Mouse (Mus musculus) neural tube, embryonic 14.5 days (tissue): ENCODE data around the gene Rab4b. TPM values are rescaled to one million over a fixed set of nuclear protein-coding genes. Genes with fewer than 3 reads are reported as not detected.

Experiments
- ATAC-seq: fragments of 200-750 bp; cut with Nextera tagmentation; 2 replicates; pipeline ENCODE4 v1.8.0; 2017; ENCODE audit warnings: low read depth, mild to moderate bottlenecking, moderate TSS enrichment, moderate library complexity
- H3K27ac ChIP-seq: fragments of 300-500 bp; sonication (generic); 2 replicates; pipeline ENCODE4 v1.5.1; 2014; ENCODE audit warnings: low read depth, mild to moderate bottlenecking, control low read depth, low read length, moderate library complexity, mixed read lengths
- H3K27me3 ChIP-seq: fragments of 300-500 bp; sonication (generic); 2 replicates; pipeline ENCODE4 v1.6.1; 2014; ENCODE audit warnings: low read length; ENCODE audit not compliant: control insufficient read depth, insufficient read depth
- H3K36me3 ChIP-seq: fragments of 300-500 bp; sonication (generic); 2 replicates; pipeline ENCODE4 v1.6.1; 2014; ENCODE audit warnings: low read length, mixed read lengths; ENCODE audit not compliant: control insufficient read depth, insufficient read depth
- H3K4me1 ChIP-seq: fragments of 300-500 bp; sonication (generic); 2 replicates; pipeline ENCODE4 v1.6.1; 2014; ENCODE audit warnings: low read length; ENCODE audit not compliant: control insufficient read depth, insufficient read depth
- H3K4me2 ChIP-seq: fragments of 300-500 bp; sonication (generic); 2 replicates; pipeline ENCODE4 v1.6.1; 2014; ENCODE audit warnings: mild to moderate bottlenecking, low read depth, low read length, control low read depth
- H3K4me3 ChIP-seq: fragments of 300-500 bp; sonication (generic); 2 replicates; pipeline ENCODE4 v1.5.1; 2014; ENCODE audit warnings: low read depth, low read length, control low read depth, mixed read lengths
- H3K9ac ChIP-seq: fragments of 300-500 bp; sonication (generic); replicated peaks from 2 replicates; pipeline ENCODE4 v1.6.1; 2014; ENCODE audit warnings: low read depth, mild to moderate bottlenecking, control low read depth, low read length, mixed read lengths
- H3K9me3 ChIP-seq: fragments of 300-500 bp; sonication (generic); 2 replicates; pipeline ENCODE4 v1.6.1; 2016; ENCODE audit warnings: low read length; ENCODE audit not compliant: control insufficient read depth
- WGBS: fragments of 180-500 bp; shearing (Covaris S2); extraction: QIAGEN DNeasy Blood & Tissue Kit; methylation state at CpG from one replicate; pipeline ENCODE4 v1.1.7; 2014; 5-methylcytosine and 5-hydroxymethylcytosine counted together
- polyA plus RNA-seq: library from polyadenylated mRNA; unstranded; fragments of >200 nt; fragmentation: Nextera tagmentation; extraction: Ambion mirVana; gene quantifications from 2 replicates; pipeline ENCODE4 v1.2.1, GENCODE M21; 2014

Rab4b gene
- polyA plus RNA-seq, 1 experiment from 2014 or later, result 100.0 TPM

DNA sequence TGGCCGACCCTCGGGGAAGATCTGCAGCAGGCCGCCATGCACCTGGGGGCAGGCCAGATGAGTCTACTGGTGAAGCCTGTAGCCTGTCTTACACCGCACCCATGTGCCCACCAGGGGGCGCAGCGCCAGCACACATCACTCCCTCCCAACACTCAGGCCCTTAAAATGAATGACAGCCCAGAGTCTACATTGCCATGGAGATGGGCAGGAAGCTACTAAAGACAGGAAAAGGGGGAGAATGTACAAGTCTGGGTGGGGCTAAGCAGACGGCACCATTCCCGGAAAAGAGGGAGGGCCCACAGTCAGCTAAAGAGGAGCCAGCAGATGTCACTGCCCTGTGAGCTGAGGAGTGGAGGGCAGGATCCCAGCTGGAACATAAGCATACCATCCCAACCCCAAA is 18.8 kb downstream of the Rab4b start:
- Histone ChIP-seq H3K36me3 (peaks cover 29% of the 10 kb centered on the region), H3K4me3 (no peak overlapping the region), H3K9me3 (no peaks in the 10 kb centered on the region), H3K4me2 (no peak overlapping the region), H3K9ac (no peak overlapping the region), H3K4me1 (peaks cover 48% of the 10 kb centered on the region), H3K27me3 (no peaks in the 10 kb centered on the region), H3K27ac (no peak overlapping the region; the same call in 1 of the 2 replicates)
- peak; percentile 93 for ATAC-seq
- WGBS, result 12% methylated on average over 8 of the region's 8 CpGs

DNA sequence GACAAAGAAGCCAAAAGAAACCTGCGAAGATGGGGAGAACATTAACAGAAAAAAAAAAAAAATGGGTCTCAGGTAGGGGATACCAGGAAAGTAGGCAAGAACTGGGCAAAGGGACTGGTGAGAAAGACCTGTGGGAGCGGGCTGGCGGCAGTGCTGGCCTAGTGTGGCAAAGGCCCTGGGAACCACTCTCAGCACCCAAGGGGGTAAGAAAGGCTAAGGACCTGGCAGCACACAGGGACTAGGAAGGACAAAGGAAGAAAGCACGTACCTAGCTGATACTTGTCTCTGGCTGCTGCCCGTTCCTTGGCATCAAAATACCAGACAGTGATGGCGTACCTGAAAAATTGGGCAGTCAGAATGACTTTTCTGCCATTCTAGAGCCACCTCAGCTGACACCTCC is 19.4 kb downstream of the Rab4b start:
- no peak for ATAC-seq
- Histone ChIP-seq H3K4me1 (peaks cover 42% of the 10 kb centered on the region), H3K4me3 (no peak overlapping the region), H3K9me3 (no peaks in the 10 kb centered on the region), H3K27ac (no peak overlapping the region), H3K9ac (no peak overlapping the region), H3K36me3 (peaks cover 29% of the 10 kb centered on the region), H3K27me3 (no peaks in the 10 kb centered on the region), H3K4me2 (no peak overlapping the region)
- WGBS, result 97% methylated on average over 6 of the region's 6 CpGs

DNA sequence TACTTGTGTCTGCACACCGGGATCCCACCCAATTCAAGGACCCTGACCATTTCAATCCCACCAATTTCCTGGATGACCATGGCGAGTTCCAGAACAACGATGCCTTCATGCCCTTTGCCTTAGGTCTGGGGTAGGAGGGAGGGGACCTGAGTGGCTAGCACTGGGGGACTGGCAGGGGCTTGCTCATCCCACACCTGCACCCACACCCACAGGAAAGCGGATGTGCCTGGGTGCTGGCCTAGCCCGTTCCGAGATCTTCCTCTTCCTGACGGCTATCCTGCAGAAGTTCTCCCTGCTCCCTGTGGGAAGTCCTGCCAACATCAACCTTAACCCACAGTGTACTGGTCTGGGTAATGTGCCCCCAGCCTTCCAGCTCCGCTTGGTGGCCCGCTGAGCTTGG is 20.5 kb downstream of the Rab4b start:
- H3K9me3 ChIP-seq, result no peaks in the 10 kb centered on the region
- peaks cover 31% of the 10 kb centered on the region for H3K4me1 ChIP-seq
- no peak overlapping the region for H3K9ac ChIP-seq
- H3K36me3 ChIP-seq, result peaks cover 29% of the 10 kb centered on the region
- no peaks in the 10 kb centered on the region for H3K27me3 ChIP-seq
- WGBS, result 92% methylated on average over 9 of the region's 9 CpGs
- no peak overlapping the region for H3K27ac ChIP-seq
- H3K4me3 ChIP-seq, result no peak overlapping the region
- H3K4me2 ChIP-seq, result no peak overlapping the region
- ATAC-seq, result no peak

DNA sequence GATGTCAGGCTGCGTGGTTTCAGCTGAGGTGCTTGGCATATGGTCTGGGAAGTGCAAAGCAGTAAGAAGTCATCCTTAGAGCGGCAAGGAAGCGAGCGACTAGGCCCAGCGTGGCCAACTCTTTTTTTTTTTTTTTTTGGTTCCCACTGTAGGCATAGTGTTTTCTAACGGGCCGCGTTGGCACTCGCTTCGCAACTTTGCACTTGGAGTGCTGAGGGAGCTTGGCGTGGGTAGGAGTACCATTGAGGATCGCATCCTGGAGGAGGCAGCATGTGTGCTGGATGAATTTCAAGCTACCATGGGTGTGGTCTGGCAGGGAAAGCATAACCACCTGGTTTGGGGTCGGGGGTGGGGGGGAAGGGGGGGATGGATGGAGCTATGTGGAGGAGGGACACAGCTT is 22.7 kb downstream of the Rab4b start:
- Histone ChIP-seq H3K27me3 (no peaks in the 10 kb centered on the region), H3K4me3 (no peak overlapping the region), H3K36me3 (peaks cover 27% of the 10 kb centered on the region), H3K4me2 (no peak overlapping the region), H3K9ac (no peak overlapping the region), H3K4me1 (peaks cover 11% of the 10 kb centered on the region; the same call in 1 of the 2 replicates), H3K9me3 (no peaks in the 10 kb centered on the region), H3K27ac (no peak overlapping the region)
- ATAC-seq, result no peak
- WGBS, result 85% methylated on average over 13 of the region's 13 CpGs

DNA sequence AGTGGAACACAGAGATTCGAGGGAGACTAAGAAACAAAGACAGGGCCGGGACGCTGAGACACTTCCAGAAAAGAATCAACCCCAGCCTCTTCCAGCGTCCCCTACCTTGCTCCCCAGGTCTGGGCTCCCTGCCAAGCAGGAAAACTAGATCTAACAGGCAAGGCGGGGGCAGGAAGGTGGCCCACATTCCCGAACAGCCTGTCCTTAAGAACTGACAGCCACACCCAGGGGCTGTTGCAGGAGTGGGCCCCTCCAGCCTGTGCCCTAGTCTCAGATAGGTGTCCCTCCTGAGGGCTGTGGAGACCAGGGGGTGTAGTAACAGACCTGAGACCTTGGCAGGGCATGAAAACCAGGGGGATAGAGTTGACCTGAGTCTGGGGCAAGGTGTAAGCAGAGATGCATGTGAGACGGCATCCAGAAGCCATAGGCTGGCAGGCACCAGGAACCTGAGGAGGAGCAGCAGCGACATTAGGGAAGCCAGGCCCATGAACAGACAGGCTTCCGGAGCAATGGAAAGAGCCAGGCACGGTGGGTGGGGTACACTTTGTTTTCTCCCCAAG is 25.4 kb downstream of the Rab4b start, which contains the start of gene Cyp2t4:
Gene Cyp2t4 (plus strand): TSS at position 510 of the 560 bp plus-strand sequence.
- H3K4me3 ChIP-seq, result no peak within 1 kb of the TSS
- H3K4me1 ChIP-seq, result no peaks in the 10 kb centered on the region
- no peaks in the 10 kb centered on the region for H3K9me3 ChIP-seq
- H3K9ac ChIP-seq, result no peak within 1 kb of the TSS
- H3K27me3 ChIP-seq, result no peaks in the 10 kb centered on the region
- H3K4me2 ChIP-seq, result no peak within 1 kb of the TSS
- ATAC-seq, result no peak
- no peak within 1 kb of the TSS for H3K27ac ChIP-seq
- H3K36me3 ChIP-seq, result peaks cover 11% of the 10 kb centered on the region; the same call in 1 of the 2 replicates
- 81% methylated on average over 10 of the region's 10 CpGs for WGBS

DNA sequence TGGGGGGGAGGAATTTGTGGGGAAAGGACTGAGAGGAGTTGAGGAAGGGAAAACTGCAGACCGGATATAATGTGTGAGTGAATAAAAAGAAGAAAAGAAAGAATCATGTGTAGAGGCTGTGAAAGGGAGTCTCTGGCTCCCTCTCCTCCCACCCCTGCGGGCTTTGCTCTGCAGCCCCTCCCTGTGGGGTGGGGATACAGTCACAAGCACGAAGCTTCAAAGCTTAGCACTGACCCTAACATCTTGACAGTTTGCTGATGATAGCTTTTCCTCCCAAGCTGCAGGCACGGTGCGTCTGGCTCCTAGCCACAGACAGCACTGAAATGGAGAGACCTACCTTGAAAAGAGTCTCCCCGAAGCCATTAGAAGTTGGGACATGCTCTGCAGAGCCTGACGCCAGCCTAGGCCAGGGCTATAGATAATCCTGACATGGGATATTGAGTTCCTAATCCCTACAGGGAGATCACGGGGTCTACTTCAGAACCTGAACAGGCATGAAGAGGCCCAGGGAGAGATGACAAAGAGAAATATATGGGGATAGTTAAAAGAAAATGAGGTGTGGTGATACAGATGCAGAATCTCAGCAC is 42.2 kb downstream of the Rab4b start:
- Histone ChIP-seq H3K9me3 (no peaks in the 10 kb centered on the region), H3K4me1 (no peaks in the 10 kb centered on the region), H3K36me3 (no peaks in the 10 kb centered on the region), H3K4me2 (no peak overlapping the region), H3K4me3 (no peak overlapping the region), H3K27ac (no peak overlapping the region), H3K9ac (no peak overlapping the region), H3K27me3 (no peaks in the 10 kb centered on the region)
- WGBS, result 65% methylated on average over 8 of the region's 8 CpGs
- ATAC-seq, result no peak

DNA sequence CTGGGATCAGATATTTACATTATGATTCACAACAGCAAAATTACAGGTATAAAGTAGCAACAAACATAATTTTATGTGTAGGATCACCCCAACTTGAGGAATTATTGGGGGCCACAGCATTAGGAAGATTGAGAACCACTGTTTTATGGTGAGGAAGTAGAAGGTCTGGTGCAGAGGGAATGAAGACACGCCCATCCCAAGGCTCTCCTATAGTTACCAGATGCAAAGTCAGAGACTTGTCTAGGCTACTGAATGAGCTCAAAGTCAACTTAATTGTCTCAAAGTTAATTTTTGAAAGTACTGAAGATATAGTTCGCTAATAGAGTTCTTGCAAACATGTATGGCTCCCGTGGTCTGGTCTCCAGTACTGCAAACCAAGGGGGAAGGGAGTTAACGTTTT is 44.9 kb downstream of the Rab4b start:
- no peaks in the 10 kb centered on the region for H3K9me3 ChIP-seq
- no peak overlapping the region for H3K27ac ChIP-seq
- H3K9ac ChIP-seq, result no peak overlapping the region
- no peak overlapping the region for H3K4me2 ChIP-seq
- H3K4me3 ChIP-seq, result no peak overlapping the region
- H3K36me3 ChIP-seq, result no peaks in the 10 kb centered on the region
- H3K4me1 ChIP-seq, result no peaks in the 10 kb centered on the region
- no peaks in the 10 kb centered on the region for H3K27me3 ChIP-seq
- 88% methylated on average over 4 of the region's 4 CpGs for WGBS
- ATAC-seq, result no peak

DNA sequence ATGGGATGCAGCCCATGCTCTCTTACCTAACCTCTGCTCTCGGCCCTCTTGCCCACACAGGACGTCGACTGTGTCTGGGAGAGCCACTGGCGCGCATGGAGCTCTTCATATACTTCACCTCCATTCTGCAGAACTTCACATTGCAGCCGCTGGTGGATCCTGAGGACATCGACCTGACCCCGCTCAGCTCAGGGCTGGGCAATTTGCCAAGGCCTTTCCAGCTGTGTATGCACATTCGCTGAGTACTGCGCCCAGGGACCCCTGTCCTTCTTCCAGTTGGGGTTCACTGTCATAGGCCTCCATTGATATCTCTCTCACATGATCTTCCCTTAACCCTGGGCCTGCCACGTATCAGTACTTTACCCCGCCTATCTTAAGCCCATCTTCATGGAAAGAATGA is 45.5 kb downstream of the Rab4b start:
- Histone ChIP-seq H3K4me2 (no peak overlapping the region), H3K27me3 (no peaks in the 10 kb centered on the region), H3K36me3 (no peaks in the 10 kb centered on the region), H3K9me3 (no peaks in the 10 kb centered on the region), H3K27ac (no peak overlapping the region), H3K4me3 (no peak overlapping the region), H3K4me1 (no peaks in the 10 kb centered on the region), H3K9ac (no peak overlapping the region)
- WGBS, result 72% methylated on average over 12 of the region's 12 CpGs
- ATAC-seq, result no peak

DNA sequence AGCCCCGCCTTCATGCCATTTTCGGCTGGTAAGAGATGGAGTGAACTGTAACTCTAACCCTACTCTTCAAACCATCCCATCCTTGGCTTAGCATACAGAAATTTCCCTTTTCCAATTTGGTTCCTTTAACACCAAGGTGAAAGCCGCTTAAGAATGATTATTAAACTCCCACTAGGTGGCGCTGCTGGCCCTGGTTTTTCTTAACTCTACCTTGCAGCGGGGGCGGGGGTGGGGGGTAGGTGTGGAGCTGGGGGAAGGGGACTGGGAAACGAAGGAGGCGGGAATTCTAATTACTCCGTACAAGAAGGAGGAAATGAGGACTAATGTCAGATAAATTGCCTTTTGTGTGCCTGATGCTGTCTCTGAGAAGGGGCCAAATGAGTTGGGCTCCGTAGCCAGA is 46.1 kb downstream of the Rab4b start:
- WGBS, result 10% methylated on average over 10 of the region's 10 CpGs
- Histone ChIP-seq H3K27me3 (no peaks in the 10 kb centered on the region), H3K4me1 (no peaks in the 10 kb centered on the region), H3K9me3 (no peaks in the 10 kb centered on the region), H3K27ac (no peak overlapping the region), H3K4me2 (no peak overlapping the region), H3K9ac (no peak overlapping the region), H3K36me3 (no peaks in the 10 kb centered on the region), H3K4me3 (no peak overlapping the region)
- no peak for ATAC-seq
